Mouse (Mus musculus): ENCODE results near the gene BC051142. TPM values are rescaled to one million over a fixed set of nuclear protein-coding genes. Genes with fewer than 3 reads are reported as not detected.
"Not testable (repeated sequence)": the region's sequence is repeated elsewhere in the genome, so short reads cannot be mapped to it uniquely, and the experiment has no call there.

Gene BC051142
- total RNA-seq, 4 experiments from 2014 or later = 1.7 to 8.6 (median 5.6) TPM

- no peak for DNase-seq
Measured at GRCm38 (mm10) chr17:34399394-34399715, 735 bp downstream of the BC051142 start.

GRCm38 (mm10) chr17:34411117-34411516 is 12.5 kb downstream of the BC051142 start:
- peak; percentile 20 for DNase-seq

- DNase-seq = no peak
Measured at GRCm38 (mm10) chr17:34420014-34420413, 21.4 kb downstream of the BC051142 start.

- no peak for DNase-seq
Measured at GRCm38 (mm10) chr17:34427597-34427996, 29.0 kb downstream of the BC051142 start.

GRCm38 (mm10) chr17:34437120-34437519 is 38.5 kb downstream of the BC051142 start:
- DNase-seq = no peak

- DNase-seq = no peak
Measured at GRCm38 (mm10) chr17:34437606-34438005, 39.0 kb downstream of the BC051142 start.

GRCm38 (mm10) chr17:34438588-34438987 is 40.0 kb downstream of the BC051142 start:
- no peak for DNase-seq

GRCm38 (mm10) chr17:34439795-34440194 is 41.2 kb downstream of the BC051142 start:
- no peak for DNase-seq

- no peak for DNase-seq
Measured at GRCm38 (mm10) chr17:34441990-34442389, 43.4 kb downstream of the BC051142 start.

GRCm38 (mm10) chr17:34448473-34449041 is 49.9 kb downstream of the BC051142 start:
- DNase-seq = no peak

- no peak for DNase-seq
Measured at GRCm38 (mm10) chr17:34457668-34458067, 59.0 kb downstream of the BC051142 start.

GRCm38 (mm10) chr17:34459255-34459654 is 60.6 kb downstream of the BC051142 start:
- no peak for DNase-seq

GRCm38 (mm10) chr17:34465906-34466305 is 67.3 kb downstream of the BC051142 start:
- not testable (repeated sequence) for DNase-seq

GRCm38 (mm10) chr17:34470491-34470890 is 71.9 kb downstream of the BC051142 start:
- no peak for DNase-seq

GRCm38 (mm10) chr17:34475060-34475459 is 76.4 kb downstream of the BC051142 start:
- DNase-seq = no peak

- no peak for DNase-seq
Measured at GRCm38 (mm10) chr17:34476427-34476826, 77.8 kb downstream of the BC051142 start.

GRCm38 (mm10) chr17:34477238-34478013 is 78.8 kb downstream of the BC051142 start, which contains the start of gene Btnl4:
TSS of gene Btnl4 (minus strand) at chr17:34477318.
- DNase-seq = not testable (repeated sequence)

GRCm38 (mm10) chr17:34492796-34493195 is 94.2 kb downstream of the BC051142 start:
- no peak for DNase-seq

GRCm38 (mm10) chr17:34495156-34495555 is 96.5 kb downstream of the BC051142 start:
- not testable (repeated sequence) for DNase-seq

GRCm38 (mm10) chr17:34496539-34496938 is 97.9 kb downstream of the BC051142 start:
- no peak for DNase-seq

GRCm38 (mm10) chr17:34497319-34497718 is 98.7 kb downstream of the BC051142 start:
- DNase-seq = not testable (repeated sequence)

GRCm38 (mm10) chr17:34497726-34498125 is 99.1 kb downstream of the BC051142 start:
- DNase-seq = not testable (repeated sequence)

GRCm38 (mm10) chr17:34507591-34507990 is 109.0 kb downstream of the BC051142 start:
- no peak for DNase-seq
